Comparison of ENCODE assay signal across 9 mouse cellular contexts in genomic region chr14:30457897-30458296, GRCm38 (mm10). TPM values are rescaled to one million over a fixed set of nuclear protein-coding genes. Genes with fewer than 3 reads are reported as not detected.
A peak's percentile ranks its signal among the peaks of the same experiment; 100 is the strongest.
DNase-seq lines count a peak whose midpoint lies in the region; ATAC-seq lines count a peak whose summit lies in the region.
"Had no signal": no experiment of that assay in that cellular context is flagged by ENCODE, and none has a peak within 500 bp of the region (broad histone marks: within the 10 kb centered on the region; RNA-seq: fewer than 3 reads in every experiment).

No protein-coding gene starts in this region.

- peak; percentile 31 for DNase-seq in adrenal gland, postnatal 14 days
- no peak for DNase-seq in adrenal gland, postnatal 4 days (ENCODE audit: low spot score in 2 of 2)
- peak; percentile 86 for DNase-seq in A20 (ENCODE audit: low read depth, low spot score)
- peak; percentile 20 to 29 for DNase-seq in heart, postnatal 14 days
- DNase-seq in cerebellum, adult 18-20 months, result no peak

- peaks cover 25% of the 10 kb centered on the region for H3K27me3 ChIP-seq in megakaryocyte, embryonic 14.5 days (replicated peaks)
- 0 out of 2 replicates have a peak, but pooled peaks cover 2% of the 10 kb centered on the region for H3K27me3 ChIP-seq in neural tube, embryonic 15.5 days (replicated peaks)

- intact Hi-C loops in heart, postnatal 14 days (cut with DNase I), result no loop called here

- ATAC-seq in neural tube, embryonic 15.5 days (ENCODE audit: low FRiP score), result no peak
- ATAC-seq in activated CD4-positive, CD25-positive, alpha-beta regulatory T cell, adult 4 months, result no peak

- H3K9me3 ChIP-seq in megakaryocyte, embryonic 14.5 days, result no peaks in the 10 kb centered on the region
- H3K9me3 ChIP-seq in neural tube, embryonic 15.5 days (replicated peaks), result no peaks in the 10 kb centered on the region
- H3K9me3 ChIP-seq: midbrain, embryonic 12.5 days had no signal

- H3K36me3 ChIP-seq in megakaryocyte, embryonic 14.5 days (replicated peaks; ENCODE audit: low read length), result no peaks in the 10 kb centered on the region
- no peaks in the 10 kb centered on the region for H3K36me3 ChIP-seq in neural tube, embryonic 15.5 days
- H3K36me3 ChIP-seq: midbrain, embryonic 12.5 days had no signal

- no peak overlapping the region for H3K27ac ChIP-seq in neural tube, embryonic 15.5 days (replicated peaks)
- H3K27ac ChIP-seq: midbrain, embryonic 12.5 days had no signal

- peaks cover 42% of the 10 kb centered on the region for H3K4me1 ChIP-seq in megakaryocyte, embryonic 14.5 days
- peaks cover 14% of the 10 kb centered on the region for H3K4me1 ChIP-seq in neural tube, embryonic 15.5 days

- WGBS in neural tube, embryonic 15.5 days, result 54% methylated on average over 2 of the region's 2 CpGs

- H3K4me3 ChIP-seq in megakaryocyte, embryonic 14.5 days (replicated peaks), result peak overlapping the region; percentile 69
- no peak overlapping the region for H3K4me3 ChIP-seq in neural tube, embryonic 15.5 days (replicated peaks)
- H3K4me3 ChIP-seq: midbrain, embryonic 12.5 days had no signal

- H3K4me2 ChIP-seq in neural tube, embryonic 15.5 days, result no peak overlapping the region
- H3K4me2 ChIP-seq: midbrain, embryonic 12.5 days had no signal

- no peak overlapping the region for H3K9ac ChIP-seq in neural tube, embryonic 15.5 days (replicated peaks)
- H3K9ac ChIP-seq: midbrain, embryonic 12.5 days had no signal

RNA-seq across cellular contexts. Expression of gene Dcp1a, which starts 21.4 kb away (rescaled TPM):
- 22.6 and 30.2 TPM in 2 replicates for total RNA-seq in adrenal gland, postnatal 14 days (2021)
- 10 to 100 TPM; 29.3 to 35.8 TPM for total RNA-seq in adrenal gland, postnatal 4 days (2021)
- total RNA-seq in heart, postnatal 14 days (2021), result 10 to 100 TPM; 14.5 to 14.6 TPM
- 22.3 and 74.8 TPM in 2 replicates for polyA plus RNA-seq in megakaryocyte, embryonic 14.5 days (2012; ENCODE audit: insufficient read depth, low replicate concordance)
- polyA plus RNA-seq in neural tube, embryonic 15.5 days (2015; fragmentation: Nextera tagmentation; extraction: Ambion mirVana), result 16.2 and 16.8 TPM in 2 replicates
- polyA plus RNA-seq in activated CD4-positive, CD25-positive, alpha-beta regulatory T cell, adult 4 months (2017; shearing (Covaris generic)), result 10 to 100 TPM; 30.7 to 32.5 TPM

RNA-seq across cellular contexts. Expression of gene Cacna1d, which starts 33.4 kb away (rescaled TPM):
- 15.4 and 18.6 TPM in 2 replicates for total RNA-seq in adrenal gland, postnatal 14 days (2021)
- 10 to 100 TPM; 32.7 to 32.9 TPM for total RNA-seq in adrenal gland, postnatal 4 days (2021)
- total RNA-seq in heart, postnatal 14 days (2021), result 1 to 10 TPM; 3.7 to 4.2 TPM
- 0.02 TPM in 1 of 2 replicates, not detected in the other for polyA plus RNA-seq in megakaryocyte, embryonic 14.5 days (2012; ENCODE audit: insufficient read depth, low replicate concordance)
- 9.4 and 11.5 TPM in 2 replicates for polyA plus RNA-seq in neural tube, embryonic 15.5 days (2015; fragmentation: Nextera tagmentation; extraction: Ambion mirVana)
- 1 to 10 TPM; 1.6 to 2.2 TPM for polyA plus RNA-seq in activated CD4-positive, CD25-positive, alpha-beta regulatory T cell, adult 4 months (2017; shearing (Covaris generic))

Comparison
In these comparisons a context has a peak if more than half of its experiments do, and no peak if none do; other contexts are left out.
1. DNase-seq: peak in adrenal gland, postnatal 14 days (single experiment), A20 (single experiment) and heart, postnatal 14 days (2 of 2); none in adrenal gland, postnatal 4 days (0 of 2) and cerebellum, adult 18-20 months (0 of 2).